Mouse (Mus musculus) lung, postnatal 0 days (tissue): ENCODE results near the gene Rptor.

Source experiments
- CTCF ChIP-seq: IDR thresholded peaks from 2 replicates; pipeline ENCODE4 v1.5.1; 2016; ENCODE audit warnings: antibody characterized with exemption, mild to moderate bottlenecking
- EP300 ChIP-seq: IDR thresholded peaks from 2 replicates; pipeline ENCODE4 v1.6.1; 2016; ENCODE audit warnings: antibody characterized with exemption, mild to moderate bottlenecking, control low read depth

- TF ChIP-seq CTCF, result no peak
- no peak for TF ChIP-seq EP300
Observed at GRCm38 (mm10) chr11:119947426-119947825, 344.7 kb downstream of the Rptor start.
